Mouse (Mus musculus): ENCODE results near the gene Orm3. TPM values are rescaled to one million over a fixed set of nuclear protein-coding genes. Genes with fewer than 3 reads are reported as not detected.

Orm3 gene
- total RNA-seq, 2 experiments from 2014 or later: not detected

DNA sequence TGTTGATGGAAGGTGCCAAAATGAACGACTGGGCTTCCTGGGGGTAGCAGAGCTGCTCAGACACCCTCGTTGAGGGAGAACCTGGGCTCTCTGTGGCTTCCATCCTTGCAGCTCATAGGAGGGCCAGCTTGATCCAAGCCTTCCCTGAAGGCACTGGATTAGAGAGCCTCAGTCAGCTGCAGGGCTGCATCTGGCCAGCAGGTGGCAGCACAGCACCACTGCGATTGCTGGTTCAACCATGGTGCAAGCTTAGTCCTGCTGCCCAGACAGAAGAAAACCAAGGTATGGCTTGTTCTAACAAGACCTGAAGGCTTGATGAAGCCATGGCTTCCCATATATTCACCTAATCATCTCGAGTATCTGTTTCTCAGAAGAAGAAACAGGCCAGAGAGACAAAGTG, 12.6 kb downstream of the Orm3 start:
- DNase-seq (ENCODE audit: extremely low spot score in 1 of 2, low spot score in 1 of 2): peak; percentile 88 to 98

DNA sequence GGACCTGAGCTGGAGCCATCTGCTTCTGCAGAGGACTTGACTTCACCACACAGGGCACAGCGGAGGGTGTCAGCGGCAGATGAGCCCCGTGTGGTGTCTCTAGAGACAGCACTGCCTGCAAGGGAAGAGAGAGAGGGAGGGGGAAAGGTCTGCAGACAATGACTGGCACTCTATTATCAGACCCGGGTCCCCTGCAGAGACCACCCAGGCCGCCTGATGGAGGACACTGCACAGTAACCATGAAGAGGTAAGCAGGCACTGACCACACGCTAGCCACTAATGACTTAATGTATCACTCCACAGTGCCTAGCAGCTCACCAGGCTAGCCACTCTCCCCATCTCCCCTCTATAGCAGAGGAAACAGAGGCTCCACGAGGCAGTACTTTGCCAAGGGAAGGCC, 14.9 kb downstream of the Orm3 start:
- no peak for DNase-seq (ENCODE audit: extremely low spot score in 1 of 2, low spot score in 1 of 2)

DNA sequence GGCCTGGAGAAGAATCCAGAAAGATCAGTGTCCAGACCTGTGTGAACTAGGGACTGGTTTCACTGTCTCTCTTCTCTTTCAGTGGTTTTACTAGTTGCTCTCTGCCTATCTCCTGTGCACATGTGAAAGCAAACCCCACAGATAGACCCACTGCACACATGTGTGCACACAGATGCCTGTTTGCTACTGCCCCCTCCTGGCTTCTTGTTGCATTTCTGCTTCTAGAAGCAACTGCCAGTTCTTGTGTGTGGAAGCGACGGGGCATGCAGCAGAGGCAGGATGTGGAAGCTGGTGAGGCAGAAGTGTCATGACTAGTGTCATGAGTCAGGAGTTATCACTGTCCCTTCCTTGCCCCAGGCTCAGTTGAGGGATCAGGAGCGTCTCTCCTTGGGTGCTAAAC, 15.9 kb downstream of the Orm3 start:
- peak in 1 of 2 experiments; percentile 37 for DNase-seq (ENCODE audit: extremely low spot score in 1 of 2, low spot score in 1 of 2)

DNA sequence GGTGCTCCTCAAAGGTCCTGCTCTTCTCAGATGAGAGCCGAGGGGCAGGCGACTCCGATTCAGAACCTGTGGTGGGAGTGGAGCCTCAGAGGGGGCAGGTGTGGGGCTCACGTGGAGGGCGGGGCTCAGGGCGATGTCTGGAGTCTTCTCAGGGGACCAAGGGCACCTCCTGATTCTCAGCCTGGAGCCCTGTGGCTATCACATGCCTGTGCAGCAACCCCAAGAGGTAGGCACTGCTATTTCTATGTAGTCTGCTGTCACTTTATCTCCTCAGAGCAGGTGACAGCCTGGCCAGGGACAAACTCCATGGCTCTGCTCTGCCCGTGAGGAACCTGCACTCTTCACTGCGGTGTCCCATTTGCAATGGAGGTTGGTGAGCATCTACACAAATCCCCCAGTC, 17.4 kb downstream of the Orm3 start:
- no peak for DNase-seq (ENCODE audit: extremely low spot score in 1 of 2, low spot score in 1 of 2)

DNA sequence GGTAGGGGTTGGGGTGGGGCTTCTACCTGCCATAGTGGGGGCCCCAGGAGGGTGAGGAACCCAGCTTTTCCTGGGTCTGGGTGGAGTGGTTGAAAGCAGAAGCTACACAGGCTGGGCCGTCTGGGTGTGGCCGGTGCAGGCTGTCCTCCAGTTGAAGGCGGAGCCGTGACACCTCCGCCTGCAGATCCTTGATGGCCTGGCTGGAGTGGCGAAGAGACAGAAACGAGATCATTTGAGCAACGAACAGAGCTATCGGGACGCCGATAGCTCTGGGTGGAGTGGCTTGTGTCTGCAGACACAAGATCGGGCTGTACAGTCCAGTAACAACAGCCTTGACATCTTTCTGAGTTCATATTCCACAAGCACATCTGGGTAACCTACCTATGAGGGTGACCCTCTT, 18.4 kb downstream of the Orm3 start:
- DNase-seq (ENCODE audit: extremely low spot score in 1 of 2, low spot score in 1 of 2): no peak

DNA sequence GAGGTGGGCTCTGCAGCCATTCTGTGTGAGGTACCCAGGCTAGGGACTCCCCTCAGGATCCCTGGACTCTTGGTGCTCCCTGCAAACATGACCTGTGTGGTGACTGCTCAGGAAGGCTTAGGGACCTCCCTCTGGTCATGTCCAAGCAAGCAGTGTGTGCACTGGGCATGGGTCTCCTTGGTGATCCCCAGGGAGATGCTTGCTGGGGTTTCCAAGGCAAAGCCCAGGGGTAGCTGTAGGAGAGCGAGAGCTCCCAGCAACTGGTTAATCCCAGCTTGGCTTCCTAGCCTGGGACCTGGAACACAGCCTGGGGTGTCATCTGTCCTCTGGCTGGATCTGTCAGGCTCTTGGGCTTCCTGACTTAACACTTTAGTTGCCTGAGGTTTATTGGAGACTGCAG, 19.4 kb downstream of the Orm3 start:
- DNase-seq (ENCODE audit: extremely low spot score in 1 of 2, low spot score in 1 of 2): no peak

DNA sequence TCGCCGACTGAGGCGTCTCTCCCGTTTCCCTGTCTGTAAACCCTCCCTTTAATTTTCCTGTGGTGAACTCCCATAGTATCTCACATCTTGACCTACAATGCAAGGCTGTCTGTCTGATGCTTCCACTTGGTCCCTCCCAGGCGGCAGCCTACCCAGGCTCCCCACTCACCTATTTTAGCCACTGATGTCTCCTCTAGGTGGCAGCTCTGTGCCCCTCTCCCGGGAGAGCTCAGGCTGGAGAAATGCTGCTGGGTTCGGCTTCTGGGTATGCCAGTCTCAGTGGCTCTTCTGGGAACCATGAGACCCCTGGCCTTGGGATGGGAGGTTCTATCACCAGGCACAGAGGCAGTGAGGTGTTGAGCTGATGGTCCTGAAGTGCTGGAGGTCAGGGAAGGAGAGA, 21.5 kb downstream of the Orm3 start:
- no peak for DNase-seq (ENCODE audit: extremely low spot score in 1 of 2, low spot score in 1 of 2)

DNA sequence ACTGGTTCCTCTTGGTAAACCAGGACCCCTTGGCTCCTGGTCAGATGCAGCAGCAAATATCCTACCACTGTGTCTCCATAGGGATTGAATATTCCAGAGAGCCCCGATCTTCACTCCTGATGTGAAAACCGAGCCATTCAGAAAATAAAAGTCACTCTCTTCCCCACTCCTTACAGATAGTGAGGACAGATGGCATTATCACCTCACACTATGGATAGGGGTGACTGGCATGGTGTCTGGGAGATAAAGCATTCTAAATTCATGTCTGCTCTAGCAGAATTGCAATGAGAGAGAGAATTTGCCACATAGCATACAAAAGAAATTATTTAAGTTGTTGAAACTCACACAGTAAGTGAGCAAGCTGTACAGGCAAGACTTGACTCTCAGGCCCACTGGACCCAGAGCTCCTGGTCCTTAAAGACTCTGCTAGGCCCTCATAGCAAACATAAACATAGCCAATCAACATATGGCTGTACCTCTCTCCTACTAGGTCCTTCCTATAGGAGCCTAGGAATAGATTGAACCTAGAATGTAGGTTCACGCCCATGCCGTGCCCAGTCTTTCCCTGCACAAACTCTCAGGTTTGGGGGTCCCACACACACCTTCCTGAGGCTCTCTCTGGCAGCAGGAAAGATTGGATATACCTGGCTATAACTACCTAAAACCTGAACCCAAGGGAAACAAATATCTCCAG, 26.9 kb downstream of the Orm3 start:
- no peak for DNase-seq (ENCODE audit: extremely low spot score in 1 of 2, low spot score in 1 of 2)

DNA sequence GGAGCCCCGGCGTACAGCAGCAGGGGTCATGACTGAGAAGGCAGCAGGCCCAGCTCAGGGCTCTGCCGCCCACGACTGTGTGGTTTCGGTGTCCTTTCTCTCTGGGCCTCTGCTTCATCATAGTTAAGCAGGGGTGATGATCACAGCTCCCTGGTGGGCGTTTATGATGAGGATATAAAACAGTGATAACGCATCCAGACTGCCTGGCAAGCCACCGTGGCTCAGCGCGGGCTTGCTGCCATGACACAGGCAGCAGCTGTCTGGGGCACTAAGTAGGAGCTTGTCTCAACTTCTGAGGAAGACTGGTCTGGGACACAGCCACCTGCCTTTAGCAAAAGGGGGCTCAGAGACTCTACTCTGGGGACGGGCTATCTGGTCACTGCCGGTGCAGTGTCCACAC, 27.5 kb downstream of the Orm3 start:
- no peak for DNase-seq (ENCODE audit: extremely low spot score in 1 of 2, low spot score in 1 of 2)

DNA sequence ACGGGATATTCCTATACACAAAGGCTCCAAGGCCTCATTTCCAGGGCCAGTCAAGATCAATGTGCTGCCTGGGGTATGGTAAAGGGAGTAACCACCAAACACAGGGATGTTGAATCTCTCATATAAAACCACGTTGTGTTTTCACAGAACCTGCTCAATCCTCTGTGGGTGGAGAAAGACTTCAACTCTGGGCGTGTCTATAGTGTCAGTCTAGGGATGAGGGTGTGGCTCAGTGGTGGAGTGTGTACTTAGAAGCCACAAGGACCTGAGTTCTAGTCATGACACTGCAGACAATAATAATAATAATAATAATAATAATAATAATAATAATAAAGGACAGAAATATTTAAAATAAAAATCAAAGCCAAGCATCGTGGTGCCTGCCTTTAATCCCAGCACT, 28.3 kb downstream of the Orm3 start:
- no peak for DNase-seq (ENCODE audit: extremely low spot score in 1 of 2, low spot score in 1 of 2)

DNA sequence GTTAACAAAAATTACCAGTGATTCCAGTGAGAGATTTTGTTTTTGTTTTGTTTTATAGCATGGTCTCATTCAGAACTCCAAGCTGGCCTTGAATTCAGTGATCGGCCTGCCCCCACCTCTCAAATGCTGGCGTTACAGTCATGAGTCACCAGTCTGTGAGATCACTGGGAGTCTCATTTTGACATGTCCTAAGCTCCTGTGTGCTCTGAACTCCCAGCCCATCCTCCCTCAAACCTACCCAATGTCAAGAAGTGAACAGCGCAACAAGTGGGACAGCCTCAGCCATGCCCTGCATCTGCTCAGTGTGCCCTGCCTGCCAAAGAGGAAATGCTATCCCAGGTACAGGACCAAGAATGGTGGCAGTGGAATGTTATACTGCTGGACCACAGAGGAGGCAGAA, 29.3 kb downstream of the Orm3 start:
- no peak for DNase-seq (ENCODE audit: extremely low spot score in 1 of 2, low spot score in 1 of 2)

DNA sequence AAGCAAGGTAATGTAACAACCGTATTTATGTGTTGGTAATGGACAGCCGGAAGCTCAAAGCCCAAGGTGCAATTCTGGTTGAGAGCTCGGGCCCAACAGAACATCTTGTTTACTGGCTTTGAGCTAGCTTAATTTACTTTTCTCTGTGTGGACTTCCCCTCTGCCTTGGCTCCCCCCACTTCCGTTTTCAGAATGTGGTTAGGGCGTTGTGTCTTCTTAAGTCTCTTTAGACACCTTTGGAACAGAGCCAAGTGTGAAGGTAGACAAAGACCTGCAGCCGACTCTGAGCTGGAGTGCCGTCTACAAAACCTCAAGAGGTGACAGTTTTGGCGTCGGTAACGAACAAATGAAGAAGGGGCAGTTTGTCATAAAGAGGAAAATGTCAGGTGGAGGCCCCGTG, 29.8 kb downstream of the Orm3 start:
- no peak for DNase-seq (ENCODE audit: extremely low spot score in 1 of 2, low spot score in 1 of 2)

DNA sequence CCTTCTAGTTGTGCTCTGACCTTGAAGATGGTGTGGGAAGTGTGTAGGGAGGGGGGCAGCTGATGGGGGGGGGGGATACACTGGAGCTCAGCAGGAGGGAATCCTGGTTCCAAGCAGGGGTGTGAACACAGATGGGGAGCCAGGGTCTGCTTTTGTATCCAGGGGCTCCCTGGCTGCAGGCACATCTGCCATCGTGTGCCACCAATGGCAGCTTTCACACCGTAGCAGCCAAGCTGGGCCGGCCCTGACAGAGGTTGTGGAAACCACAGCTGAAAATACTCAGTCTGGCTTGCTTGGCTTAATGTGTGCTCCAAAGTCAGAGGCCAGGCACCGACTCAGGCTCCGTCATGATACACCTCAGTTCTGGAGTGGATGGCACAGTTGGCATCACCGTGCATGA, 32.1 kb downstream of the Orm3 start:
- DNase-seq (ENCODE audit: extremely low spot score in 1 of 2, low spot score in 1 of 2): no peak

DNA sequence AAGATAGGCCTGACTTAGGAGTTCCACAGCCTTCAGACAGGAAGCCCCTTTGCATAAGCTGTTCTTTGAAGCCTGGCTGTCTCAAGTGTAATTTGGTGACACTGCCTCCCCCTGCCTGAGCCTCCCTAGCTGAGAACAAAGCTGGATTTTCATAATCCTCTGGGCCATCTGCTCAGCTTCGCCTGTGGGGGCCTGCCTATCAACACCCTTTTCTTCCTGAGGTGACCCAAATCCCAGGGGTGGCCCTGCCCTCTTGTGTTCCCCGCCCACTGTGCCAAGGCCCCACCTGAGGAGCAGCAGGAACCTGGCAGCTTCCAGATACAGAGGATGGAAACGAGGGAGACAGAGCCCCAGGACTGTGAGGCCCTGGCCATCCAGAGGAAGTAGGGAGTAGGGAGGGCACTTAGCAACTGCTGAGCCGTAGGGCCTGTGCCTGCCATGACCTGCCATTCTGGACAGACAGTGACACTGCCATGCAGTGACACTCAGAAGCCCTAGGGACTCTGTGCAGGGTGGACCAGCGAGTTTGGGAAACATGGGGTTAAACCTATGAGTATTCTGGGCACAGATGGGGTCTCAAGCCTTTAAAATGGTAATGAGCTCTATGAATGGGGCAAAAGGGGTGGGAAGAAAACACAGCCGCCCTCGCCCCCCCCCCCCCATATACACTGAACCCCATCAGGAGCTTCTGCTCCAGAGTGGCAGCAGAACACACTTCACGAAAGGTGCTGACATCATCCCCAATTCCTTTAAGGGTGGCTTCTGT, 33.3 kb downstream of the Orm3 start:
- DNase-seq (ENCODE audit: extremely low spot score in 1 of 2, low spot score in 1 of 2): no peak

DNA sequence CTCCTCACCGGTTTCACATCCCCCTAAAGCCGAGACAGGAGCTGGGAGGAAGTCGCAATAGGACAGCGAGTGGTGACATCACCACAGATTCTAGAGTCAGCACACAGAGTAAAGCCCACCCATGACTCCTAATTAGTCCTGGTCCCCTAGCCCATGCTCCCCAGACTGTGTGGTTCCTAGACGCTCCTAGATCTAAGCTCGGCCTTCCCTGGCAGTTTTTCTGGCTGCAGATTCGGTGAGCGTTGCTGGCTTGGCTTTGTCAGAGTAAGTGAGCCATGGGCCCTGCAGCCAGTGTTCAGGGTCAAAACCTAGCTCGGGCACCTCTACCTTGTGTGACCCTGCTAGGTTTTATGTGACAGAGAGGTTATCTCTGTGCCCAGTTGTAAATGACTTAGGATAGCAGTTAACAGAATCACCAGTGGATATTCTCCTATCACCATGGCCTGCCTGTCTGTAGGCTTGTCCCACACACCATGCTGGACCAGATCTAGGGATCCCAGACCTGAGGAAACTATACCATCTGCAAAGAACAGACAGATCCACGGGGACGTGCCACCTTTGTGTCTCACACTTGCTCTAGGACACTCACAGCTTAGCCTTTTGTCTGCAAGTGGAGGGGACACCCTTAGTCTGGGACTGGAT, 34.0 kb downstream of the Orm3 start:
- no peak for DNase-seq (ENCODE audit: extremely low spot score in 1 of 2, low spot score in 1 of 2)

DNA sequence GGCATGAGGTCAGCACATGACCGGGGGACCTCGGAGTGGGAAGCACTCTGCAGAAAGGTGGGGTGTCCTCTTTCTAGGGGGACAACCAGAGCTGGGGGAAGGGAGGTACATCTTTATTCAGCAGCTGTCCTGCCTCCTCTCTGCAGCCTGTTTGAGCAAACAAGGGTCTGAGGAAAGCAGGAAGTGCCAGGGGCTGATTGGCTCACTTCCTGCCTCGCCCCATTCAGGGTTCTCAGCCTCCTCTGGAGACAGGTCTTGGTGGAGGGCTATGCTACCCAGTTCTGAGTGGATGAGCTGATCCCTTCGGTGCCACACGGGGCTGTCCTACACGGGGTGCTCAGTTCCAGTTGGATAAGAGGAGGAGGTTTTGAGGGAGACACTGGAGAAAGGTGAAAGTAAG, 35.4 kb downstream of the Orm3 start:
- no peak for DNase-seq (ENCODE audit: extremely low spot score in 1 of 2, low spot score in 1 of 2)

DNA sequence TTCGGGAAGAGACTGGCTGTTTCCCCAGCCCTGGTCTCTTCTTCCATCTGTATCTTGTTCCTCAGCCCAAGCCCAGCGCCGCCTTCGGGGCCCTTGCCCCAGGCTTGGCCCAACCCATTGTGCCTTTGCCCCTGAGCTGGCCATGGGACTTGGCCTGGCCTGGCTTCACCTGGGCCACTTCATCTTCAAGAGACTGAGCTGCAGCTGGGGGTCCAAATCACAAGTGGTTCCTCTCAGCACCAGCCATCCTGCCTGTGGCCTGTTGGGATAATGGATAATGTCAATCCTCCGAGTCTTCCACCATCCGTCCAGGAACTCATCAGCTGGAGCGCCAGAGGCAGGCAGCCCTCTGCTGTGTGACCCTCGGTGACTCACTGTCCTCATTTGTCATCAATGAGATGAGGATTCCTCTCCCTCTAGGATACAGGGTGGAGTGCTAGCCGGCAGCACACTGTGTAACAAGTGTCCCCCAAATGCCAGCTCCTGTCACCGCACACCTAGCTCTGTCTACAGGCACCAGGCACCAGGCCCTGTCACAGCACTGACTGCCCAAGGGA, 42.1 kb downstream of the Orm3 start:
- DNase-seq (ENCODE audit: extremely low spot score in 1 of 2, low spot score in 1 of 2): no peak

DNA sequence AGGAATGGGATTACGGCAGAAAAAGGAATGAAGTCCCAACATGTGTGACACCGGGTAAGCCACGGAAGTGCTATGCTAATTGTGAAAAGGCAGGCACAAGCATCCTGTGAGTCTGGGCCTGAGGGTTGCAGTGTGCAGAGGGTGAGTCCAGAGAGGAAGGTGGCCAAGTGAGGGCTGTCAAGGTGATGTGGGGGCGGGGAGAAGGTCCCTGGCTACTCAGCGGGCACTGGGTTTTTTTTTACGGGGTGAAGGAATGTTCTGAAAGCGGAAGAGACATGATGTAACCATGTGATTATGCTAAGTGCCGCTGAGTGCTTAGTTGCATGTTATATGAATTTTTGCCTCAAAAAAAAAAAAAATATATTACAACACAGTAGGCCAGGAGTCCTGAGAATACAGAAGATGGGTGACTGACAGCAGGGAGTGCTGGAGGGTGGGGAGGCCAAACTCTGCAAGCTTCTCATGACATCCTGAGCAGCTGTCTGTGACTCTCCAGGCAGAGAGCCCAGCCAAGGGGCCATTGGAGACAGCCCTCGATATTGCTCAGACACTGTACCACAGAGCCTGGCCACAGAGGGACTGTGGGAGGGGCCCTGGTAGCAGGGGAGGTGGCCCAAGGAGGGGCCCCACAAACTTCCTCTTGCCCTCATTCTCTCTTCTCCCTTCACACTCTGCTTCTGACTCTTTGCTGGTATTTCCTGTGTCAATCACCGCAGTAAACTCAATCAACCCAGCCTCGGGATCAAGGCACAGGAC, 43.1 kb downstream of the Orm3 start:
- no peak for DNase-seq (ENCODE audit: extremely low spot score in 1 of 2, low spot score in 1 of 2)

DNA sequence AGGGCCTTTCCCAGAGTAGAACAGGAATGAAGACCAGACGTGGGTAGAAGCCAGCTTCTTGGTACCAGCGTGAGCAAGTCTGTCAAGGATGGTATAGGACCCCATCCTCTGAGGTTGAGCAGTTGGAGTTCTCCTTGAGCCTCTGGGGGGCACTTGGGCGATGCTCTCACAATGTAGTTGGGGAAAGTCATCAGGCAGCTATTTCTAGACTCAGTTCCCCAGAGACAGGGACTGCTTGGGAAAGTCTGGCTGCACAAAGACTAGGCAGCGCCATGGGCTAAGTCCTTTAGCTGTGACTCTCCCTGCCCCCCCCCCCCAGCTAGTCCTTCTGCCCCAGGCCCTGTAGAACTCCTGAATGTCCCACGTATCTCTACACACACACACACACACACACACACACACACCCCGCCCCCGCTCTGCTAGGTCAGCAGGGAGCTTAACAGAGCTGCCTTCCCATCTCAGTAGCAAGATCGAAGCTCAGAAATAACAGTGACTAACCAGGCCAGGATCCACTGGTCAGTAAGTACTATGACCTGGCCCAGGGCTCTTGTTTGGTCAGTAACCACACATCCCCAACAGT, 43.8 kb downstream of the Orm3 start:
- no peak for DNase-seq (ENCODE audit: extremely low spot score in 1 of 2, low spot score in 1 of 2)

DNA sequence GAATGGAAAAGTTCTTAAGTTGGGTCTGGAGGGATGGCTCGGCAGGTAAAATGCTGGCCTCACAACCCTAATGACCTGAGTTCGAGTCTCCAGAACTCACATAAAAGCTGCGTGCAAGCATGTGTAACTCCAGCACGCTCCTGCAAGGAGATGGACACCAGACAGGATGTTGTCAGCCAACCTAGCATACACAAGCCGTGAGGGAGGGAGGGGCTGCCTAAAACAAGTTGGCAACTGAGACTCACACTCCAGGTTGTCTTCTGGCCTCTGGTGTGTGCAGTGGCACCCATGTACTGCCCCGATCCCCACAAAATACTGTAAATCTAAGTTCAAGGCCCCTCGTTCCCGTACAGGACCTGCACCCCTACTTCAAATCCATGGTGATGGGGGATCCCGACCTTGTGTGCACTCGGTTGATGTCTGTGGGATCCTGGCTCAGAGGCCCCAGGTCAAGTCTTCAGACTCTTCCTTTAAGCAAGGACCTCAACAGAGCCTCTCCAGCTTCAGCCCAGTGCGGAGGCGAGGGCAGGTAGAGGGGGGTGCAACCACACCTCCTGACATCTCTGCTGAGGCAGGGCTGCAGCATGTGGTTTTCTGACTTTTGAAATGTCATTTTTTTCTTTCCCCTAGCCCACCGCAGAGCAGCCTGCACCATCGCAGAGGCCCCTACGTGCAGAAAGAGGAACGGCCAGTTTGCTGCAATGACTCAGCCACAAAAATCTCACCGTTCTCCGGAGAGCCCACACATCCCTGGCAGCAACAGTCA, 44.8 kb downstream of the Orm3 start:
- DNase-seq (ENCODE audit: extremely low spot score in 1 of 2, low spot score in 1 of 2): no peak

All from layer of hippocampus, postnatal 25 days (tissue).